1 mouse cellular context compared by ENCODE assay signal in the genomic region with DNA sequence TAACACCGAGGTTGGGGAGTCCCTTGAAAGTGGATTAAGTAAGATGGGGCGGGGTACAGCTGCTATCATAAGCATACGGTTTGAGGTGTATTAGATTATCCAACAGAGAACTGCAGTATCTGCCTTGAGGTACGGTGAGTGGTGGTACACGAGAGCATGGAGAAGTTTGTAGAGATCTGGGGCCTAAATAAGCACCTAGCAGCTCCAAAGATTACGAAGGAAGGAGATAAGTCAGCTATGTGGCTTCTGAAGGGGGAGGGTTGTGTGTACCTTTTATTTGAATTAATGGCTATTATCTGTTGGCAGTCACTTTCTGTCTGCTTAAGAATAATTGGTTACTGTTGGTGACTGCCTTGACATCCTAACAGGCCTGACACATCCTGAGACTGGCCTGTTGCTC.
TF ChIP-seq lines count a peak whose summit lies in the region.

No protein-coding gene starts in this region.

TF ChIP-seq in MEL, 35 proteins besides CTCF, POLR2A, EP300 and RAD21 (continued from another document):
- peak; percentile 52 for TF ChIP-seq GATA1 (IDR thresholded peaks at IDR 0.05; ENCODE audit: low read depth, low read length)
- TF ChIP-seq ETS1 (IDR thresholded peaks at IDR 0.05; ENCODE audit: low read depth, low read length) = 0 out of 2 replicates have a peak, but pooled peaks have one; percentile 4
- TF ChIP-seq RCOR1 (IDR thresholded peaks at IDR 0.05; ENCODE audit: low read depth, low read length) = no peak
TF ChIP-seq in MEL: peak in this region for 3.
